Mouse (Mus musculus) G1E (cell line): Measurements from ENCODE around the gene Ppm1j.

ENCODE experiments used
- CTCF ChIP-seq: IDR thresholded peaks from 2 replicates; pipeline ENCODE4 v1.5.1; 2012; ENCODE audit warnings: low read depth, low read length, inconsistent platforms, mixed read lengths
- GATA1 ChIP-seq: IDR thresholded peaks from 2 replicates; pipeline ENCODE4 v1.6.1; 2012; ENCODE audit warnings: borderline replicate concordance, low read length, inconsistent platforms, mixed read lengths

DNA sequence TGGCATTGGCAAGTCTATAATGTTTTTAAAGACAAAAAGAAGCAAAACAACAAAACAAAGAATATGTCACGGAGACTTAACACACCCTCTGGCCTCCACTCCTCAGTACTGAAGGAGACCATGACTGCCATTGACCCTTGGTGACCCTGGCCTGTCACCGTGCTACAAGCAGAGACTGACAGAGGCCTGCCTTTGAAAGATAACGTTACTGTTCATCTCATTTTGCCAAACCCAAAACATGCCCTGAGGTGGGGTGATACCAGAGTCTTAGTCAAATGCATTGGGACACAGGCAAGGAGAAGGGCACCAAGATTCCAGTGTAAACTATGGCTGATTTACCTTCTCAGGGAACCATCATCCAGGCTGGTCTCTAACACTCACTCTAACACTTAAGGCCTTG lies 11.7 kb upstream of the Ppm1j start:
- TF ChIP-seq CTCF (no peak), GATA1 (no peak)
